Mouse (Mus musculus): ENCODE results near the gene Igsf9.

Gene Igsf9

GRCm38 (mm10) chr1:172496030-172496429, 14.4 kb downstream of the Igsf9 start:
- DNase-seq (ENCODE audit: low read depth, low spot score) = no peak

- DNase-seq (ENCODE audit: low read depth, low spot score) = no peak
Measured at GRCm38 (mm10) chr1:172497428-172497827, 15.8 kb downstream of the Igsf9 start.

- DNase-seq (ENCODE audit: low read depth, low spot score) = peak; percentile 54
Measured at GRCm38 (mm10) chr1:172499765-172500441, 18.3 kb downstream of the Igsf9 start, which contains the start of gene Tagln2. Gene Tagln2, plus strand, starts transcription at chr1:172500047.

GRCm38 (mm10) chr1:172500451-172501370, 19.1 kb downstream of the Igsf9 start:
- no peak for DNase-seq (ENCODE audit: low read depth, low spot score)

GRCm38 (mm10) chr1:172501371-172502144, 20.0 kb downstream of the Igsf9 start:
- DNase-seq (ENCODE audit: low read depth, low spot score) = no peak

- DNase-seq (ENCODE audit: low read depth, low spot score) = no peak
Measured at GRCm38 (mm10) chr1:172502145-172503110, 20.8 kb downstream of the Igsf9 start.

GRCm38 (mm10) chr1:172503111-172503997, 21.8 kb downstream of the Igsf9 start:
- DNase-seq (ENCODE audit: low read depth, low spot score) = no peak

- no peak for DNase-seq (ENCODE audit: low read depth, low spot score)
Measured at GRCm38 (mm10) chr1:172504756-172505155, 23.2 kb downstream of the Igsf9 start.

GRCm38 (mm10) chr1:172507001-172507400, 25.4 kb downstream of the Igsf9 start:
- no peak for DNase-seq (ENCODE audit: low read depth, low spot score)

- no peak for DNase-seq (ENCODE audit: low read depth, low spot score)
Measured at GRCm38 (mm10) chr1:172507701-172508100, 26.1 kb downstream of the Igsf9 start.

GRCm38 (mm10) chr1:172508172-172508571, 26.6 kb downstream of the Igsf9 start:
- DNase-seq (ENCODE audit: low read depth, low spot score) = no peak

- no peak for DNase-seq (ENCODE audit: low read depth, low spot score)
Measured at GRCm38 (mm10) chr1:172509235-172509634, 27.6 kb downstream of the Igsf9 start.

- no peak for DNase-seq (ENCODE audit: low read depth, low spot score)
Measured at GRCm38 (mm10) chr1:172509983-172510382, 28.4 kb downstream of the Igsf9 start.

GRCm38 (mm10) chr1:172510421-172510972, 28.9 kb downstream of the Igsf9 start:
- no peak for DNase-seq (ENCODE audit: low read depth, low spot score)

- DNase-seq (ENCODE audit: low read depth, low spot score) = no peak
Measured at GRCm38 (mm10) chr1:172512962-172513361, 31.4 kb downstream of the Igsf9 start.

- DNase-seq (ENCODE audit: low read depth, low spot score) = no peak
Measured at GRCm38 (mm10) chr1:172513525-172514212, 32.1 kb downstream of the Igsf9 start.

GRCm38 (mm10) chr1:172514213-172514529, 32.6 kb downstream of the Igsf9 start:
- no peak for DNase-seq (ENCODE audit: low read depth, low spot score)

- DNase-seq (ENCODE audit: low read depth, low spot score) = no peak
Measured at GRCm38 (mm10) chr1:172514551-172515268, 33.1 kb downstream of the Igsf9 start.
